Mouse (Mus musculus) left cerebral cortex, adult 6 months (tissue): Measurements from ENCODE around the gene Mien1. TPM values are rescaled to one million over a fixed set of nuclear protein-coding genes. Genes with fewer than 3 reads are reported as not detected.

Source experiments
- long read RNA-seq, 2 experiments: library from polyadenylated mRNA; unstranded; transcript quantifications; one replicate each; pipeline ENCODE4 v2.0.0; 2019 to 2020
- polyA plus RNA-seq: library from polyadenylated mRNA; unstranded; fragments of <200 nt; fragmentation: Nextera tagmentation; gene quantifications from 2 replicates; pipeline ENCODE4 v1.2.3, GENCODE M21; 2021

The Mien1 gene
- 279 and 288 TPM in 2 replicates for polyA plus RNA-seq
- long read RNA-seq, experiment 1, transcript Mien1-201 (4 exons, 747 nt) = major isoform, 39 of 50 reads
- long read RNA-seq, experiment 1, partial matches to known transcripts = 10 of 50 reads
- long read RNA-seq, experiment 1, other reads (novel, unspliced or antisense) = 1 of 50 reads
- long read RNA-seq, experiment 2, transcript Mien1-201 (4 exons, 747 nt) = major isoform, 161 of 206 reads
- long read RNA-seq, experiment 2, partial matches to known transcripts = 40 of 206 reads
- long read RNA-seq, experiment 2, other reads (novel, unspliced or antisense) = 5 of 206 reads

DNA sequence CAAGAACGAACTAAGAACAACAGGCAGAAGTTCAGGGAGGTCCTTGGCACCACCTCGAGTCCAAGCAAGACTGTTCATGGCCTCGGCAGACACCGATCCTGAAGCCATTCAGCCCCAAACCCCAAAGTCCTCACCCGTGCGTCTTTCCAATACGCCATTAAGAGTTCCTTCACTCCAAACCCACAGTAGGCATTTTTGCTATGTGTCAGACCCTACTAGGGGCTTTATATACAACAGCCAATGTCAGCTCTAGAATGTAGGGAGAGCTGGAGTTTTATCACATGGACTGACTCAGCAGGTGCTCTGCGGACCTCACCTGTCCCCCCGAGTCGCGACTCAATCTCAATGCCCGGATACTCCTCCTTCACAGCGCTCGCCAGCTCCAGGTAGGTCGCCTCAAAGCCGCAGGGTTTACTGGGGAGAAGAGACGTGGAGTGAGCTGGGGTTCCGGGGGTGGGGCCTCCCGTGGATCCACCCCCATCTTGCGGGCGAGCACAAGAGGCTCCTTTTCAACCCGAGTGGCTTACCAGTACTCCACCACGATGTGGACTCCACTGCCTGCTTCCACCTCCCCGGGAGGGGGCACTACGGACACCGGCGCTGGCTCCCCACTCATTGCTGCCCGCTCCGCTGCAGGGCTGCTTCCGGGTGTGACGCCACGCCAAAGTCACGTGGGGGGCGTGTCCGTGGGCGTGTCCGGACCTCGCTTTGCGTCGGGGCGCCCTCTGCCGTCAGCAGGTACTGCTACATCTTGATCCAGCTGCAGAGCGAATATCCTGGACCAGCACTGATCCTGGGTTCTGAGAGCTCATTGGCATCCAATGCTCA is at the start of gene Mien1:
Mien1 (minus strand) TSS at position 661 of the 828 bp plus-strand sequence.

GRCm38 (mm10) chr11:98446213-98446561 is 7.4 kb upstream of the Mien1 start, which contains the start of gene Grb7:
TSS of gene Grb7 (plus strand) at chr11:98446394.

DNA sequence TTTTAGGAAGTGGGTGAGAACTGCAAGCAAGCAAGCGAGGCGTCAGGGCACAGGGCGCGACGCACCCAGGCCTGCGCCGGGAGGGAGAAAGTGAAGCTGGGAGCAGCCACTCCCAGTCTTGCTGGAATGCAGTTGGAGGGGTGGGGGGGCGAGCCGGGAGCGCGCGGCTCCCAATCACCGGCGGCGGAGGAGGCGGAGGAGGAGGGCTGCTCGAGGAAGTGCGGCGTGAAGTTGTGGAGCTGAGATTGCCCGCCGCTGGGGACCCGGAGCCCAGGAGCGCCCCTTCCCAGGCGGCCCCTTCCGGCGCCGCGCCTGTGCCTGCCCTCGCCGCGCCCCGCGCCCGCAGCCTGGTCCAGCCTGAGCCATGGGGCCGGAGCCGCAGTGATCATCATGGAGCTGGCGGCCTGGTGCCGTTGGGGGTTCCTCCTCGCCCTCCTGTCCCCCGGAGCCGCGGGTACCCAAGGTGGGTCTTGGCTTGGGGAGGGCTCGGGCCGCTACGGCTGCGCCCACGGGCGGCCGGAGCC is 26.5 kb downstream of the Mien1 start, which contains the start of gene Erbb2:
Erbb2 (plus strand) TSS at position 198 of the 524 bp plus-strand sequence.

GRCm38 (mm10) chr11:98400161-98400726 is 38.5 kb downstream of the Mien1 start, which contains the start of gene Pgap3:
TSS of gene Pgap3 (minus strand) at chr11:98400490.

Other genes starting within 250 kb of the Mien1 start
- 29.4 and 30.7 TPM in 2 replicates for gene Med1, start 245.7 kb downstream of the Mien1 start, polyA plus RNA-seq
- 2.5 and 2.9 TPM in 2 replicates for gene Cdk12, start 235.9 kb downstream of the Mien1 start, polyA plus RNA-seq
- gene Neurod2, start 109.3 kb downstream of the Mien1 start, polyA plus RNA-seq = 8.6 and 13.4 TPM in 2 replicates
- 207 and 248 TPM in 2 replicates for gene Ppp1r1b, start 90.6 kb downstream of the Mien1 start, polyA plus RNA-seq
- gene Stard3, start 80.6 kb downstream of the Mien1 start, polyA plus RNA-seq = 39.7 and 45.4 TPM in 2 replicates
- 10.8 and 18.4 TPM in 2 replicates for gene Tcap, start 55.2 kb downstream of the Mien1 start, polyA plus RNA-seq
- gene Pnmt, start 52.5 kb downstream of the Mien1 start, polyA plus RNA-seq = 0.17 and 0.50 TPM in 2 replicates
- gene Pgap3, start 38.5 kb downstream of the Mien1 start, polyA plus RNA-seq = 0.92 and 4.4 TPM in 2 replicates
- gene Erbb2, start 26.5 kb downstream of the Mien1 start, polyA plus RNA-seq = 1.1 and 1.3 TPM in 2 replicates
- 1.4 and 1.7 TPM in 2 replicates for gene Grb7, start 7.4 kb upstream of the Mien1 start, polyA plus RNA-seq
- gene Ikzf3, start 107.0 kb upstream of the Mien1 start, polyA plus RNA-seq = 0.73 and 1.6 TPM in 2 replicates
- gene Zpbp2, start 112.1 kb upstream of the Mien1 start, polyA plus RNA-seq = not detected in 2 replicates
- 18.2 and 19.1 TPM in 2 replicates for gene Ormdl3, start 148.4 kb upstream of the Mien1 start, polyA plus RNA-seq
- not detected in 2 replicates for gene Lrrc3c, start 159.3 kb upstream of the Mien1 start, polyA plus RNA-seq
- gene Gm12355, start 186.7 kb upstream of the Mien1 start, polyA plus RNA-seq = 0.30 and 1.2 TPM in 2 replicates
- gene Gsdma3, start 187.4 kb upstream of the Mien1 start, polyA plus RNA-seq = not detected in 2 replicates
- gene Gsdma2, start 207.8 kb upstream of the Mien1 start, polyA plus RNA-seq = not detected in 2 replicates
- not detected in 2 replicates for gene Gsdma, start 225.4 kb upstream of the Mien1 start, polyA plus RNA-seq
- 73.9 and 75.5 TPM in 2 replicates for gene Psmd3, start 243.6 kb upstream of the Mien1 start, polyA plus RNA-seq